ENCODE assay signal across 18 mouse cellular contexts in genomic region chr3:114279653-114280052, GRCm38 (mm10).
"Had no signal": no experiment of that assay in that cellular context is flagged by ENCODE, and none has a peak within 500 bp of the region (broad histone marks: within the 10 kb centered on the region; RNA-seq: fewer than 3 reads in every experiment).

No protein-coding gene starts in this region.

- H3K4me1 ChIP-seq: kidney, embryonic 15.5 days; limb, embryonic 12.5 days; limb, embryonic 15.5 days; megakaryocyte, embryonic 14.5 days; midbrain, embryonic 12.5 days had no signal

- ATAC-seq: liver, postnatal 0 days; lung, postnatal 0 days had no signal

- H3K4me3 ChIP-seq: kidney, embryonic 15.5 days; limb, embryonic 12.5 days; limb, embryonic 15.5 days; megakaryocyte, embryonic 14.5 days; midbrain, embryonic 12.5 days had no signal

- H3K36me3 ChIP-seq: kidney, embryonic 15.5 days; limb, embryonic 12.5 days; limb, embryonic 15.5 days; midbrain, embryonic 12.5 days had no signal

- H3K27me3 ChIP-seq: kidney, embryonic 15.5 days; limb, embryonic 12.5 days; limb, embryonic 15.5 days; megakaryocyte, embryonic 14.5 days; midbrain, embryonic 12.5 days had no signal

- H3K4me2 ChIP-seq: kidney, embryonic 15.5 days; limb, embryonic 12.5 days; limb, embryonic 15.5 days; liver, embryonic 11.5 days; lung, embryonic 14.5 days; midbrain, embryonic 12.5 days had no signal

- H3K9me3 ChIP-seq: kidney, embryonic 15.5 days; limb, embryonic 12.5 days; limb, embryonic 15.5 days; megakaryocyte, embryonic 14.5 days; midbrain, embryonic 12.5 days had no signal

- H3K27ac ChIP-seq: kidney, embryonic 15.5 days; limb, embryonic 12.5 days; limb, embryonic 15.5 days; liver, embryonic 14.5 days; midbrain, embryonic 12.5 days had no signal

- H3K9ac ChIP-seq: kidney, embryonic 15.5 days; limb, embryonic 12.5 days; limb, embryonic 15.5 days; liver, embryonic 14.5 days; liver, postnatal 0 days; lung, embryonic 14.5 days; midbrain, embryonic 12.5 days had no signal

- DNase-seq: kidney, adult 11 months; kidney, adult 8-10 months; kidney, postnatal 10 days; kidney, postnatal 4 days; left cerebral cortex, postnatal 4 days; liver, postnatal 0 days; lung, embryonic 14.5 days; lung, postnatal 36 days; thymus, adult 18-20 months; thymus, postnatal 4 days had no signal
